Mouse (Mus musculus) T-helper 1 cell (primary cell): ENCODE results near the gene Arl4c.

ENCODE experiments used
- in situ Hi-C: fragments of 300-600 bp; cut with MboI, MseI; formaldehyde crosslinking; loops from one replicate; pipeline ENCODE4 v1.15.1; 2025; ENCODE audit warnings: high pct_unique_total_duplicates

The Arl4c gene

GRCm38 (mm10) chr1:88629966-88630488, 72.0 kb downstream of the Arl4c start:
- in situ Hi-C loops, result no loop called here

- in situ Hi-C loops, result no loop called here
Measured at GRCm38 (mm10) chr1:88625190-88625589, 76.8 kb downstream of the Arl4c start.

GRCm38 (mm10) chr1:88624376-88624775, 77.6 kb downstream of the Arl4c start:
- in situ Hi-C loops, result no loop called here

- in situ Hi-C loops, result no loop called here
Measured at GRCm38 (mm10) chr1:88623541-88624115, 78.4 kb downstream of the Arl4c start.
